Mouse (Mus musculus) limb, embryonic 14.5 days (tissue): ENCODE data around the gene Zfyve16. TPM values are rescaled to one million over a fixed set of nuclear protein-coding genes. Genes with fewer than 3 reads are reported as not detected.
A peak's percentile ranks its signal among the peaks of the same experiment; 100 is the strongest.

Source experiments
- ATAC-seq: fragments of 200-750 bp; cut with Nextera tagmentation; 2 replicates; pipeline ENCODE4 v1.8.0; 2017; ENCODE audit warnings: low read depth, moderate number of reproducible peaks, moderate TSS enrichment; ENCODE audit not compliant: low FRiP score
- DNase-seq: peaks from one replicate; pipeline ENCODE4 v3.0.0-alpha.2; 2015; ENCODE audit warnings: low spot score
- H3K27ac ChIP-seq: fragments of 300-500 bp; sonication (generic); replicated peaks from 2 replicates; pipeline ENCODE4 v1.5.1; 2014; ENCODE audit warnings: low read depth, mild to moderate bottlenecking, low read length, moderate library complexity, mixed read lengths
- H3K27me3 ChIP-seq: fragments of 300-500 bp; sonication (generic); 2 replicates; pipeline ENCODE4 v1.6.1; 2014; ENCODE audit warnings: low read length, mixed read lengths; ENCODE audit not compliant: control insufficient read depth, insufficient read depth
- H3K36me3 ChIP-seq: fragments of 300-500 bp; sonication (generic); 2 replicates; pipeline ENCODE4 v1.6.1; 2014; ENCODE audit warnings: mild to moderate bottlenecking, low read length, moderate library complexity, mixed read lengths; ENCODE audit not compliant: control insufficient read depth, insufficient read depth
- H3K4me1 ChIP-seq: fragments of 300-500 bp; sonication (generic); 2 replicates; pipeline ENCODE4 v1.6.1; 2014; ENCODE audit warnings: antibody characterized with exemption, low read length, mixed read lengths; ENCODE audit not compliant: control insufficient read depth, insufficient read depth
- H3K4me2 ChIP-seq: fragments of 300-500 bp; sonication (generic); replicated peaks from 2 replicates; pipeline ENCODE4 v1.6.1; 2014; ENCODE audit warnings: low read depth, mild to moderate bottlenecking, low read length, moderate library complexity; ENCODE audit not compliant: severe bottlenecking
- H3K4me3 ChIP-seq: fragments of 300-500 bp; sonication (generic); replicated peaks from 2 replicates; pipeline ENCODE4 v1.5.1; 2014; ENCODE audit warnings: low read length
- H3K9ac ChIP-seq: fragments of 300-500 bp; sonication (generic); 2 replicates; pipeline ENCODE4 v1.6.1; 2014; ENCODE audit warnings: mild to moderate bottlenecking, low read depth, low read length, moderate library complexity; ENCODE audit not compliant: severe bottlenecking
- H3K9me3 ChIP-seq: fragments of 300-500 bp; sonication (generic); 2 replicates; pipeline ENCODE4 v1.6.1; 2016; ENCODE audit warnings: low read length; ENCODE audit not compliant: control insufficient read depth
- POLR2A ChIP-seq: fragments of 200-500 bp; IDR thresholded peaks from 2 replicates; pipeline ENCODE4 v1.8.0; 2012; ENCODE audit warnings: inconsistent platforms, mild to moderate bottlenecking, moderate library complexity, borderline replicate concordance; ENCODE audit not compliant: insufficient read depth, insufficient read length; ENCODE audit errors: extremely low read depth
- WGBS: fragments of 180-500 bp; shearing (Covaris S2); extraction: QIAGEN DNeasy Blood & Tissue Kit; methylation state at CpG from one replicate; pipeline ENCODE4 v1.1.7; 2014; 5-methylcytosine and 5-hydroxymethylcytosine counted together
- polyA plus RNA-seq, 2 experiments: library from polyadenylated mRNA; depleted of rRNA in 1 of 2; stranded (reverse) in 1 of 2; unstranded in 1 of 2; fragments of >200 nt; fragmentation: Nextera tagmentation in 1 of 2; extraction: Ambion mirVana in 1 of 2; gene quantifications; 2 replicates each; pipeline versions ENCODE4 v1.2.1 to v1.2.3; 2012 to 2014

Zfyve16 gene
- polyA plus RNA-seq, 2 experiments, result 14.8 to 15.4 TPM

GRCm38 (mm10) chr13:92557229-92557628 lies 26.6 kb upstream of the Zfyve16 start:
- no peak overlapping the region for H3K9ac ChIP-seq
- no peak overlapping the region for H3K4me3 ChIP-seq
- DNase-seq (no peak), ATAC-seq (no peak)
- H3K9me3 ChIP-seq, result no peaks in the 10 kb centered on the region
- WGBS, result 46% methylated on average over 2 of the region's 2 CpGs
- H3K27ac ChIP-seq, result no peak overlapping the region
- no peak for TF ChIP-seq POLR2A
- H3K4me1 ChIP-seq, result no peaks in the 10 kb centered on the region
- H3K36me3 ChIP-seq, result no peaks in the 10 kb centered on the region
- no peaks in the 10 kb centered on the region for H3K27me3 ChIP-seq
- H3K4me2 ChIP-seq, result no peak overlapping the region

GRCm38 (mm10) chr13:92556458-92557126 lies 25.9 kb upstream of the Zfyve16 start:
- WGBS, result 22% methylated on average over 8 of the region's 8 CpGs
- Histone ChIP-seq H3K9me3 (no peaks in the 10 kb centered on the region), H3K4me2 (no peak overlapping the region), H3K4me1 (no peaks in the 10 kb centered on the region), H3K27ac (no peak overlapping the region), H3K9ac (no peak overlapping the region), H3K27me3 (no peaks in the 10 kb centered on the region), H3K36me3 (no peaks in the 10 kb centered on the region), H3K4me3 (no peak overlapping the region)
- TF ChIP-seq POLR2A, result no peak
- DNase-seq (peak; percentile 67), ATAC-seq (no peak)

GRCm38 (mm10) chr13:92547093-92547492 lies 16.4 kb upstream of the Zfyve16 start:
- Histone ChIP-seq H3K4me3 (no peak overlapping the region), H3K27ac (no peak overlapping the region), H3K36me3 (no peaks in the 10 kb centered on the region), H3K4me2 (no peak overlapping the region), H3K27me3 (no peaks in the 10 kb centered on the region), H3K9me3 (peaks cover 16% of the 10 kb centered on the region), H3K4me1 (no peaks in the 10 kb centered on the region), H3K9ac (no peak overlapping the region)
- ATAC-seq (no peak), DNase-seq (no peak)
- no peak for TF ChIP-seq POLR2A
- 69% methylated on average over 4 of the region's 4 CpGs for WGBS

GRCm38 (mm10) chr13:92540997-92541396 lies 10.3 kb upstream of the Zfyve16 start:
- no peak for DNase-seq
- 83% methylated on average over 6 of the region's 6 CpGs for WGBS

GRCm38 (mm10) chr13:92539126-92539525 lies 8.5 kb upstream of the Zfyve16 start:
- no peak overlapping the region for H3K4me3 ChIP-seq
- no peaks in the 10 kb centered on the region for H3K4me1 ChIP-seq
- no peaks in the 10 kb centered on the region for H3K36me3 ChIP-seq
- no peak overlapping the region for H3K9ac ChIP-seq
- no peaks in the 10 kb centered on the region for H3K9me3 ChIP-seq
- no peak overlapping the region for H3K4me2 ChIP-seq
- ATAC-seq (no peak), DNase-seq (no peak)
- no peak overlapping the region for H3K27ac ChIP-seq
- no peaks in the 10 kb centered on the region for H3K27me3 ChIP-seq
- 33% methylated on average over 4 of the region's 4 CpGs for WGBS
- no peak for TF ChIP-seq POLR2A

More at GRCm38 (mm10) chr13:92540997-92541396, 10.3 kb upstream of the Zfyve16 start:
- no peaks in the 10 kb centered on the region for H3K9me3 ChIP-seq
- no peaks in the 10 kb centered on the region for H3K36me3 ChIP-seq
- H3K4me2 ChIP-seq, result no peak overlapping the region
- no peaks in the 10 kb centered on the region for H3K27me3 ChIP-seq
- H3K4me3 ChIP-seq, result no peak overlapping the region
- ATAC-seq, result no peak
- H3K27ac ChIP-seq, result no peak overlapping the region
- no peak for TF ChIP-seq POLR2A
- H3K9ac ChIP-seq, result no peak overlapping the region
- H3K4me1 ChIP-seq, result no peaks in the 10 kb centered on the region

GRCm38 (mm10) chr13:92533801-92534200 lies 3.1 kb upstream of the Zfyve16 start:
- Histone ChIP-seq H3K4me1 (peaks cover 5% of the 10 kb centered on the region), H3K4me2 (no peak overlapping the region), H3K27ac (no peak overlapping the region), H3K27me3 (no peaks in the 10 kb centered on the region), H3K36me3 (no peaks in the 10 kb centered on the region), H3K9me3 (no peaks in the 10 kb centered on the region), H3K9ac (no peak overlapping the region), H3K4me3 (no peak overlapping the region)
- DNase-seq (no peak), ATAC-seq (no peak)
- WGBS, result 51% methylated on average over 2 of the region's 2 CpGs
- no peak for TF ChIP-seq POLR2A
